Comparison of ENCODE assay signal across 14 mouse cellular contexts in the genomic region with DNA sequence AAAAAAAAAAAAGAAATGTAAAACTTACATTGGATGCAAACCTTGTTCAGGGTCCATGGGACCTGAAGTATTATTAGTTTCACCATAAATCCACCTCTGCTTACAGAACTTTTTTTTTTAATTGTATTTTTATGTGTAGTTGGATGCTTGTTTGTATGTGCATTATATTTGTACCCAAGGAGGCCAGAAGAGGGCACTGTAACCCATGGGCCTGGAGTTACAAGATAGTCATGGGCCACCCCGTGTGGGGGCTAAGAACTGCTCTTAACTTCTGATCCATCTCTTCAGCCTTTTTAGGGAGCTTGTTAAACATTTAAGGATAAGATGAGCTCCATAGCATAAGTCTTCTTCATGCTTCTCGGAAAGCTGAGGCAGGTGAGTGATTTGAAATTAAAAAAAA. TPM values are rescaled to one million over a fixed set of nuclear protein-coding genes. Genes with fewer than 3 reads are reported as not detected.
A peak's percentile ranks its signal among the peaks of the same experiment; 100 is the strongest.
DNase-seq lines count a peak whose midpoint lies in the region; ATAC-seq and TF ChIP-seq lines count a peak whose summit lies in the region.
"Had no signal": no experiment of that assay in that cellular context is flagged by ENCODE, and none has a peak within 500 bp of the region (broad histone marks: within the 10 kb centered on the region; RNA-seq: fewer than 3 reads in every experiment).

No protein-coding gene starts in this region.

- peak; percentile 67 for TF ChIP-seq CTCF in intestine, postnatal 0 days (IDR thresholded peaks at IDR 0.05; ENCODE audit: low read depth)
- peak; percentile 39 to 68 for TF ChIP-seq CTCF in CH12.LX (conservative IDR thresholded peaks at IDR 0.05 in 1 of 2, IDR thresholded peaks at IDR 0.05 in 1 of 2; ENCODE audit: low read depth in 2 of 2, low read length in 2 of 2)

- TF ChIP-seq RAD21 in CH12.LX (IDR thresholded peaks at IDR 0.05; ENCODE audit: low read depth, low read length), result peak; percentile 43

- no peaks in the 10 kb centered on the region for H3K9me3 ChIP-seq in intestine, postnatal 0 days (ENCODE audit: control insufficient read depth)
- H3K9me3 ChIP-seq in intestine, embryonic 16.5 days (ENCODE audit: control insufficient read depth, low read length), result no peaks in the 10 kb centered on the region
- no peaks in the 10 kb centered on the region for H3K9me3 ChIP-seq in CH12.LX (replicated peaks; ENCODE audit: low read length)
- H3K9me3 ChIP-seq: embryonic facial prominence, embryonic 12.5 days had no signal

- TF ChIP-seq POLR2A in CH12.LX (IDR thresholded peaks at IDR 0.05; ENCODE audit: low read depth, low read length), result no peak

- no peak overlapping the region for H3K9ac ChIP-seq in intestine, postnatal 0 days (ENCODE audit: low read depth, low read length)
- no peak overlapping the region for H3K9ac ChIP-seq in intestine, embryonic 16.5 days (ENCODE audit: low read depth, low read length)
- H3K9ac ChIP-seq in CH12.LX (ENCODE audit: insufficient read depth, low read depth), result no peak overlapping the region
- H3K9ac ChIP-seq: embryonic facial prominence, embryonic 12.5 days had no signal

- in situ Hi-C loops in CH12.LX (cut with MboI; ENCODE audit: low pct_ligation_motif_present, low pct_unique_long_range_greater_than_20kb, low sequenced_read_pairs), result loop anchor here (25.0 kb wide), 1 partner anchor 661 kb away; a partner anchor contains a TSS

- no peaks in the 10 kb centered on the region for H3K27me3 ChIP-seq in intestine, postnatal 0 days (replicated peaks; ENCODE audit: control insufficient read depth, insufficient read depth, low read length)
- H3K27me3 ChIP-seq in intestine, embryonic 16.5 days (replicated peaks; ENCODE audit: control insufficient read depth, insufficient read depth, low read length), result no peaks in the 10 kb centered on the region
- H3K27me3 ChIP-seq in CH12.LX (replicated peaks), result peaks cover 11% of the 10 kb centered on the region
- H3K27me3 ChIP-seq: embryonic facial prominence, embryonic 12.5 days had no signal

- no peaks in the 10 kb centered on the region for H3K79me2 ChIP-seq in CH12.LX (replicated peaks; ENCODE audit: control insufficient read depth, extremely low read depth, insufficient read depth, poor library complexity, severe bottlenecking)

- 75% methylated on average over 2 of the region's 2 CpGs for WGBS in intestine, postnatal 0 days
- 60% methylated on average over 2 of the region's 2 CpGs for WGBS in intestine, embryonic 16.5 days

- no peaks in the 10 kb centered on the region for H3K36me3 ChIP-seq in intestine, postnatal 0 days (ENCODE audit: control insufficient read depth, insufficient read depth)
- H3K36me3 ChIP-seq in intestine, embryonic 16.5 days (ENCODE audit: control insufficient read depth, insufficient read depth, low read length), result no peaks in the 10 kb centered on the region
- no peaks in the 10 kb centered on the region for H3K36me3 ChIP-seq in CH12.LX (replicated peaks in 1 of 2; ENCODE audit: control insufficient read depth in 1 of 2, insufficient read depth in 1 of 2, low read length in 1 of 2)
- H3K36me3 ChIP-seq: embryonic facial prominence, embryonic 12.5 days had no signal

- no peak for ATAC-seq in intestine, postnatal 0 days
- no peak for ATAC-seq in intestine, embryonic 16.5 days
- ATAC-seq in erythroblast, adult 5-6 weeks (replicated peaks; ENCODE audit: low FRiP score, poor library complexity, severe bottlenecking), result no peak

- H3K4me1 ChIP-seq in intestine, postnatal 0 days (replicated peaks; ENCODE audit: control insufficient read depth, insufficient read depth, low read length), result no peaks in the 10 kb centered on the region
- H3K4me1 ChIP-seq in intestine, embryonic 16.5 days (ENCODE audit: control insufficient read depth, insufficient read depth, low read length), result peaks cover 4% of the 10 kb centered on the region; the same call in 1 of the 2 replicates
- H3K4me1 ChIP-seq in CH12.LX (ENCODE audit: control insufficient read depth in 1 of 2, insufficient read depth in 2 of 2), result no peaks in the 10 kb centered on the region
- H3K4me1 ChIP-seq: embryonic facial prominence, embryonic 12.5 days had no signal

- no peak overlapping the region for H3K4me3 ChIP-seq in intestine, postnatal 0 days (ENCODE audit: low read depth, low read length)
- no peak overlapping the region for H3K4me3 ChIP-seq in intestine, embryonic 16.5 days (ENCODE audit: low read length)
- H3K4me3 ChIP-seq in CH12.LX (replicated peaks in 1 of 3; ENCODE audit: low read depth in 2 of 3, low read length in 2 of 3, poor library complexity in 1 of 3), result no peak overlapping the region
- H3K4me3 ChIP-seq: embryonic facial prominence, embryonic 12.5 days had no signal

- no peak overlapping the region for H3K27ac ChIP-seq in intestine, postnatal 0 days (ENCODE audit: low read depth, low read length)
- no peak overlapping the region for H3K27ac ChIP-seq in intestine, embryonic 16.5 days (ENCODE audit: low read length)
- no peak overlapping the region for H3K27ac ChIP-seq in CH12.LX (ENCODE audit: insufficient read depth, low read depth)
- H3K27ac ChIP-seq: embryonic facial prominence, embryonic 12.5 days had no signal

- dilution Hi-C loops in CH12.LX (cut with MboI; ENCODE audit: extremely low pct_ligation_motif_present, extremely low pct_unique_long_range_greater_than_20kb, low sequenced_read_pairs), result no loop called here

- no peak overlapping the region for H3K4me2 ChIP-seq in intestine, postnatal 0 days (replicated peaks; ENCODE audit: low read depth)
- H3K4me2 ChIP-seq in intestine, embryonic 16.5 days (ENCODE audit: low read depth, low read length), result no peak overlapping the region
- H3K4me2 ChIP-seq in CH12.LX (ENCODE audit: insufficient read depth, low read depth, poor library complexity, severe bottlenecking), result no peak overlapping the region
- H3K4me2 ChIP-seq: embryonic facial prominence, embryonic 12.5 days had no signal

- peak; percentile 61 for DNase-seq in 3T3-L1 (ENCODE audit: low read depth, low spot score)
- peak; percentile 45 for DNase-seq in CH12.LX (ENCODE audit: extremely low read depth)
- DNase-seq in c-Kit-positive CD71-positive TER-119-positive erythroid progenitor cells, embryonic 14.5 days (ENCODE audit: low spot score), result peak; percentile 40
- no peak for DNase-seq in urinary bladder, adult 18-20 months (ENCODE audit: low spot score in 2 of 2)
- no peak for DNase-seq in left cerebral cortex, adult 8-10 months (ENCODE audit: low spot score in 2 of 2)
- DNase-seq: adrenal gland, postnatal 25 days; heart, postnatal 14 days had no signal

- no peak for TF ChIP-seq EP300 in CH12.LX (IDR thresholded peaks at IDR 0.05; ENCODE audit: low read length)

TF ChIP-seq in CH12.LX, 34 proteins besides CTCF, POLR2A, EP300 and RAD21:
- no peak for TF ChIP-seq CHD2 (IDR thresholded peaks at IDR 0.05; ENCODE audit: low read length)
- no peak for TF ChIP-seq GABPA (IDR thresholded peaks at IDR 0.05; ENCODE audit: insufficient replicate concordance, low read depth, low read length)
- TF ChIP-seq JUN (IDR thresholded peaks at IDR 0.05; ENCODE audit: insufficient read depth, low read depth, low read length), result no peak
- TF ChIP-seq SMC3 (IDR thresholded peaks at IDR 0.05; ENCODE audit: low read depth, low read length), result peak; percentile 35
- no peak for TF ChIP-seq IRF4 (IDR thresholded peaks at IDR 0.05; ENCODE audit: low read depth, low read length)
- no peak for TF ChIP-seq JUND (conservative IDR thresholded peaks at IDR 0.05; ENCODE audit: low read depth, low read length)
- no peak for TF ChIP-seq MXI1 (IDR thresholded peaks at IDR 0.05; ENCODE audit: low read depth, low read length)
- no peak for TF ChIP-seq HCFC1 (IDR thresholded peaks at IDR 0.05; ENCODE audit: low read depth, low read length)

RNA-seq across cellular contexts. Expression of a gene that starts 16.4 kb away (rescaled TPM):
- 0.24 TPM in 1 of 2 replicates, not detected in the other for polyA plus RNA-seq in intestine, postnatal 0 days (2015; fragmentation: Nextera tagmentation; extraction: Ambion mirVana)
- polyA plus RNA-seq in intestine, embryonic 16.5 days (2015; fragmentation: Nextera tagmentation; extraction: Ambion mirVana), result 0.17 TPM in 1 of 2 replicates, not detected in the other
- total RNA-seq in CH12.LX (2012; rRNA removed) (not detected in 2 replicates), CH12.LX (2014; rRNA removed) (not detected in 2 replicates)
- polyA plus RNA-seq in CH12.LX (2012; ENCODE audit: insufficient read length, low read depth), result not detected in 2 replicates
- not detected in 2 replicates for total RNA-seq in erythroblast, adult 5-6 weeks (2015; ENCODE audit: low replicate concordance)
- total RNA-seq in erythroblast, adult 5-6 weeks (2017; ENCODE audit: low replicate concordance), result not detected in 2 replicates
- total RNA-seq in left cerebral cortex, adult 8-10 months (2022), result not detected
- total RNA-seq: adrenal gland, postnatal 25 days; heart, postnatal 14 days; layer of hippocampus, adult 18-20 months had no signal
- polyA plus RNA-seq: embryonic facial prominence, embryonic 12.5 days; frontal cortex, adult 2 months; liver, embryonic 16.5 days had no signal

RNA-seq across cellular contexts. Expression of a gene that starts 21.4 kb away (rescaled TPM):
- 2.5 and 3.1 TPM in 2 replicates for polyA plus RNA-seq in intestine, postnatal 0 days (2015; fragmentation: Nextera tagmentation; extraction: Ambion mirVana)
- 8.3 and 8.5 TPM in 2 replicates for polyA plus RNA-seq in intestine, embryonic 16.5 days (2015; fragmentation: Nextera tagmentation; extraction: Ambion mirVana)
- total RNA-seq in CH12.LX (2012; rRNA removed), result 61.7 and 76.5 TPM in 2 replicates
- 35.0 and 36.9 TPM in 2 replicates for total RNA-seq in CH12.LX (2014; rRNA removed)
- 53.5 and 62.6 TPM in 2 replicates for polyA plus RNA-seq in CH12.LX (2012; ENCODE audit: insufficient read length, low read depth)
- 5.2 and 7.1 TPM in 2 replicates for total RNA-seq in erythroblast, adult 5-6 weeks (2015; ENCODE audit: low replicate concordance)
- 4.5 and 26.4 TPM in 2 replicates for total RNA-seq in erythroblast, adult 5-6 weeks (2017; ENCODE audit: low replicate concordance)
- total RNA-seq in left cerebral cortex, adult 8-10 months (2022), result 10 to 100 TPM; 80.3 to 96.1 (median 90.3) TPM

RNA-seq across cellular contexts. Expression of a gene that starts 21.5 kb away (rescaled TPM):
- polyA plus RNA-seq in intestine, postnatal 0 days (2015; fragmentation: Nextera tagmentation; extraction: Ambion mirVana), result 8.3 and 9.8 TPM in 2 replicates
- polyA plus RNA-seq in intestine, embryonic 16.5 days (2015; fragmentation: Nextera tagmentation; extraction: Ambion mirVana), result 20.9 and 23.2 TPM in 2 replicates
- total RNA-seq in CH12.LX (2012; rRNA removed) (37.5 and 40.8 TPM in 2 replicates), CH12.LX (2014; rRNA removed) (33.1 and 34.1 TPM in 2 replicates)
- polyA plus RNA-seq in CH12.LX (2012; ENCODE audit: insufficient read length, low read depth), result 59.5 and 66.1 TPM in 2 replicates
- total RNA-seq in erythroblast, adult 5-6 weeks (2015; ENCODE audit: low replicate concordance), result 0.58 and 3.8 TPM in 2 replicates
- total RNA-seq in erythroblast, adult 5-6 weeks (2017; ENCODE audit: low replicate concordance), result 0.56 and 6.1 TPM in 2 replicates
- 10 to 100 TPM; 37.7 to 41.7 (median 38.8) TPM for total RNA-seq in left cerebral cortex, adult 8-10 months (2022)

Comparison
In these comparisons a context has a peak if more than half of its experiments do, and no peak if none do; other contexts are left out.
1. DNase-seq: peak in 3T3-L1 (single experiment), CH12.LX (single experiment) and c-Kit-positive CD71-positive TER-119-positive erythroid progenitor cells, embryonic 14.5 days (single experiment); none in urinary bladder, adult 18-20 months (0 of 2) and left cerebral cortex, adult 8-10 months (0 of 2).
2. RNA of a gene that starts 21.5 kb away (total RNA-seq): 37.7 to 41.7 TPM in left cerebral cortex, adult 8-10 months and 33.1 to 40.8 TPM in CH12.LX; 0.56 to 6.1 TPM in erythroblast, adult 5-6 weeks; every median in the first group is over 4 times any median in the second.